Mouse (Mus musculus) spleen, adult 2 months (tissue): ENCODE results near the gene Gsto1. TPM values are rescaled to one million over a fixed set of nuclear protein-coding genes. Genes with fewer than 3 reads are reported as not detected.

ENCODE experiments used
- DNase-seq, 2 experiments: peaks; one replicate each; pipeline versions ENCODE4 v3.0.0 to v3.0.0-alpha.2; 2012 to 2021; ENCODE audit warnings: low spot score in 2 of 2, low read depth in 1 of 2
- H3K27ac ChIP-seq: fragments of 200-500 bp; 2 replicates; pipeline ENCODE4 v1.5.1; 2012; ENCODE audit warnings: low read length, inconsistent platforms; ENCODE audit not compliant: insufficient read depth
- H3K27me3 ChIP-seq: fragments of 200-500 bp; 2 replicates; pipeline ENCODE4 v1.6.1; 2012; ENCODE audit warnings: mild to moderate bottlenecking, moderate library complexity, low read length, inconsistent platforms; ENCODE audit not compliant: control insufficient read depth, insufficient read depth
- H3K36me3 ChIP-seq: fragments of 200-500 bp; 2 replicates; pipeline ENCODE4 v1.6.1; 2012; ENCODE audit warnings: mild to moderate bottlenecking, low read length, inconsistent platforms; ENCODE audit not compliant: control insufficient read depth, insufficient read depth
- H3K4me1 ChIP-seq: fragments of 200-500 bp; 2 replicates; pipeline ENCODE4 v1.6.1; 2011; ENCODE audit warnings: inconsistent platforms; ENCODE audit not compliant: control insufficient read depth, insufficient read depth, insufficient read length
- H3K4me3 ChIP-seq: fragments of 200-500 bp; 2 replicates; pipeline ENCODE4 v1.5.1; 2011; ENCODE audit warnings: mild to moderate bottlenecking, inconsistent platforms; ENCODE audit not compliant: insufficient read depth, insufficient read length; ENCODE audit errors: extremely low read depth
- CTCF ChIP-seq: fragments of 200-500 bp; IDR thresholded peaks from 2 replicates; pipeline ENCODE4 v1.5.1; 2011; ENCODE audit warnings: mild to moderate bottlenecking, inconsistent platforms; ENCODE audit not compliant: insufficient read depth, insufficient read length, insufficient replicate concordance; ENCODE audit errors: extremely low read depth
- POLR2A ChIP-seq: fragments of 200-500 bp; IDR thresholded peaks from 2 replicates; pipeline ENCODE4 v1.6.1; 2011; ENCODE audit warnings: low read depth, low read length, inconsistent platforms
- WGBS: fragments of 180-500 bp; shearing (Covaris S2); methylation state at CpG from one replicate; pipeline ENCODE4 v1.1.7; 2018; 5-methylcytosine and 5-hydroxymethylcytosine counted together
- polyA plus RNA-seq: library from polyadenylated mRNA; depleted of rRNA; stranded (reverse); fragments of >200 nt; gene quantifications from 2 replicates; pipeline ENCODE4 v1.2.3, GENCODE M21; 2012

Gsto1 gene
- polyA plus RNA-seq, 1 experiment = 24.5 TPM

DNA sequence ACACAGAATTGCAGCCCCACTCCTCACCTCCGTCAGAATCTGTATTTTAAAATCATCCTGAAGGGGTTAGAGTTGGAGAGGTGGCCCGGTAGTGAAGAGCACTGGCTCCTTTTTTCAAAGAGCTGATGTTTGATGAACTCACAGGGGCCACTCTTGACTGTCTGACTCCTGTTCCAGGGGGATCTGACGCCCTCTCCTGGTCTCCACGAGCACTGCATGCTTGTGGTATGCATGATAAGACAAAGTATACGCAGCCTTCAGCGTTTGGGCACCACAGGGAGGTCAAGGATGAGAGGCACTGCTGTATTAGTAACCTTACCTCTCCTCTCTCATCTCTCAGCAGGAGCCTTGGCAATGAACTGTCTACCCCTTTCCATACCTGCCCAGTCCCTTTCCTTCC is 45.2 kb downstream of the Gsto1 start:
- TF ChIP-seq POLR2A (no peak), CTCF (peak; percentile 44; the same call in 1 of the 2 replicates)
- H3K27ac ChIP-seq = no peak overlapping the region
- H3K4me1 ChIP-seq = peaks cover 16% of the 10 kb centered on the region
- H3K4me3 ChIP-seq = no peak overlapping the region
- H3K27me3 ChIP-seq = no peaks in the 10 kb centered on the region
- DNase-seq = no peak
- 78% methylated on average over 6 of the region's 6 CpGs for WGBS
- H3K36me3 ChIP-seq = peaks cover 30% of the 10 kb centered on the region

DNA sequence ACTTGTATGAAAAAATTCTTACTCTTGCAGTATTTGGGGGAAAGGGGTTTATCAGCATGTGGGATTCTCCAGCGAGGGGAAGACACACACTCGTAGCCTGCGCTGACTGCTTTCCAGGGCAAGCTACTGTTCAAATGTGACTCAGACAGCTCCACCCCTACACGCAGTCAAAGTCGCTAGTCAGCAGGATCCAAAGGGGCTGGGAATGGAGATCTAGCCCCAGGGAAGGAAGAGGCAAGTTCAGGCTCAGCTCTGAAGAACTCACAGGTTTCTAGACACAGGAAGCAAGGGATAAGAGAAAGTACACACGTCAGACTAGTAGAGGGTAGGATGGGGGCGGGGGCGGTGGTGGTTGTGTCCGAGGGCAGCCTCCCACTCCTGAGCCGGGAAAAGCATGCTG is 45.8 kb downstream of the Gsto1 start:
- no peak for TF ChIP-seq CTCF
- no peak for TF ChIP-seq POLR2A
- no peak overlapping the region for H3K27ac ChIP-seq
- peaks cover 26% of the 10 kb centered on the region for H3K36me3 ChIP-seq
- no peak overlapping the region for H3K4me3 ChIP-seq
- no peak for DNase-seq
- 84% methylated on average over 10 of the region's 10 CpGs for WGBS
- H3K27me3 ChIP-seq = no peaks in the 10 kb centered on the region
- H3K4me1 ChIP-seq = peaks cover 21% of the 10 kb centered on the region

DNA sequence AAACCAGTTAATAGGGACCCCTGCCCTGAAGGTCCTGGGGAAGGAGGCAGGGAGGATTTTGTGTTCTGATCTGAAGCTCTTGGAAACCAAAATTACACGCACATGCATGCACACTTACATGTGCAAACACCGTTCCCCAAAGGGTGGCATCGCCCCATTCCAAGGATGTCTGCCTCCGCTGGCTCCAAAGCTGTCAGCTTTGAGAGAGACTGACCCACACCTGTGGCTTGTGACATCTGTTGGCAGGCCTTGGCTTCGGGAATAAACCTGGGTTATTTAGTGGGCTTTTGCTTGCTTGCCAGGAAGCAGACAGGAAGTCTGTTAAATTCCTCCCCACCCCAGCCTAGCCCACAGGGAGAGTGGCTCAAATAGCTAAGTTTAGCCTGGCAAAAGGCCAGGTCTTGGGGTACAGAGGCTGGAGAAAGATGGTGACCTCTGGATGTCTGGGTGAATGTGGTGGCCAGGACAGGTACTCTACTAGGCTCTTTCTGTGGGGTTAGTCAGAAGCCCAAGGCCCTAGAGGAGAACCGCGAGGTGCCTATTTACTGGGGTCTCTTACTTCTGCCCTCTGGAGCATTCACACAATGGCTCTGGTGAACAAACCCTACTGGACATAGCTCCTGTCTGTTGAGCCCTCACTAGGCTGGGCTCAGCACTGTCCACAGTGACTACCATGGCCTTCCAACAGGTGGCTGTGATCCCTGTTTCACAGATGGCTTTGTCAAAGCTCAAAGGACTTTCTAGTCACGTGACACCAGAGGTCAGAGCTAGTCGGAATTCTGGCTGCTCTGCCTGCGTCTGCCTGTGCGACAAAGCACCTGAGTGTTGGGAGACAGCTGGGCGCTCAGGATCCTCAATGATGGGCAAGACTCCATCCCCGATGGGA is 47.8 kb downstream of the Gsto1 start:
- DNase-seq = no peak
- Histone ChIP-seq H3K36me3 (peaks cover 6% of the 10 kb centered on the region), H3K27ac (no peak overlapping the region), H3K27me3 (no peaks in the 10 kb centered on the region), H3K4me3 (no peak overlapping the region), H3K4me1 (peaks cover 25% of the 10 kb centered on the region)
- TF ChIP-seq POLR2A = no peak
- no peak for TF ChIP-seq CTCF
- 67% methylated on average over 13 of the region's 13 CpGs for WGBS

DNA sequence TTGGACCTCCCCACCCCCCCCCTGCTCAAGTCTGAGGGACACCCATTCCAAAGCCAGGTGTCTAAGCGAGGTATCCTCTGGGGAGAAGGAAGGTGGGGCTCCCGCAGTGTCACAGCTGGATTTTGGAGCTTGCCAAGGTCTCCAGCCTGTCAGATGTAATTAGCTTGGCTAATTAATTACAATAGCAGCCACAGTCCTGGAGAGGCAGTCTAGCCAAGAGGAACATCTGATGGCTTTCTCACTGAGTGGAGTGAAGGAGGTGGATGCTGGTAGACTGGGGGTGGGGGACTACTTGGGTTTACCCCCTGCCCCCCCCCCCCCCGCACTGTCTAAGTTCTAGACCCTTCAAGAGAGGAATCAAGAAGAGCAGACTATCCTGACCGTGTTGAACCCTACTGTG is 48.9 kb downstream of the Gsto1 start:
- no peak for TF ChIP-seq CTCF
- TF ChIP-seq POLR2A = no peak
- H3K4me3 ChIP-seq = no peak overlapping the region
- no peak for DNase-seq
- no peaks in the 10 kb centered on the region for H3K27me3 ChIP-seq
- no peak overlapping the region for H3K27ac ChIP-seq
- H3K4me1 ChIP-seq = peaks cover 29% of the 10 kb centered on the region
- H3K36me3 ChIP-seq = peaks cover 2% of the 10 kb centered on the region; the same call in 1 of the 2 replicates
- WGBS = 92% methylated on average over 4 of the region's 4 CpGs

DNA sequence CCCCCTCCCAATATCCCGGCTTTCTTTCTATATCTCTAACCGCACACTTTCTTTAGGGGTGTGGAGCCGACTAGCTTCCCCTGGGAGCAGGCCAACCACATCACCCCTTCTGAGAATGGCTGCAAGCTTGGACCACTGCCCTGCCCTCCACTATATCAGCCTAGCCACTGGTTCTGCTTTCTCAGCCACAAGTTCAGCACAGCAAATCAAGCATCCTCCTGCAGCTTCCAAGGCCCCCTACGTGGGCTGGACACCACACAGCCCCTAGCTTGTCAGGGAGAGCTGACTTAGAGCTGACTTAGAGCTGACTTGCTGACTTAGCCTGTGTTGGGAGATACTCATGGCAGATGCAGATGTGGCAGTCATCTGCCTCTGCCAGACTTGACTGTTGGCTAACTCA is 50.3 kb downstream of the Gsto1 start:
- TF ChIP-seq CTCF = no peak
- TF ChIP-seq POLR2A = no peak
- no peak for DNase-seq
- 43% methylated on average over 4 of the region's 4 CpGs for WGBS
- Histone ChIP-seq H3K27me3 (no peaks in the 10 kb centered on the region), H3K4me3 (no peak overlapping the region), H3K27ac (peak overlapping the region; percentile 10; the same call in 1 of the 2 replicates), H3K36me3 (peaks cover 2% of the 10 kb centered on the region; the same call in 1 of the 2 replicates), H3K4me1 (peaks cover 37% of the 10 kb centered on the region)

DNA sequence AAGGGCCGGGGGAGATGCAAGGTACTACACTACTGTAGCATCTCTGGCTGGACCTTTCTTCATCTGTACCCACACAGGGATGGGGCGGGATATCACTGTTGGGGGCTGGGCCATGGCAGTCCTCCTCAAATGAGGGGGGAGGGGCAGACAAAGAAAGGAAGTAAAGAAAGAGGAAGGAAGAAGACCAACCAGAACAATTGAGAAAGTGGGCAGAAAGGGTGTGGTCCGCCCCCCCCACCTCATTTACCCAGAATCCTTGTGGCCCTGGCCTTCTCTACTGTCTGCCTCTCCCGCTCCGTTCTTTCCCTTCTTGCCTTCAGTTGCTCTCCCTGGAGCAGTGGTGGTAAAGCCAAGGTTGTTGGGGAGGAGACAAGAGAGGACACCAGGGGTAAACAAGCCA is 50.8 kb downstream of the Gsto1 start:
- Histone ChIP-seq H3K36me3 (no peaks in the 10 kb centered on the region), H3K27ac (peak overlapping the region; percentile 54; the same call in 1 of the 2 replicates), H3K4me3 (no peak overlapping the region), H3K4me1 (peaks cover 40% of the 10 kb centered on the region), H3K27me3 (no peaks in the 10 kb centered on the region)
- TF ChIP-seq POLR2A (no peak), CTCF (no peak)
- WGBS = 50% methylated on average over 5 of the region's 5 CpGs
- DNase-seq = peak in 1 of 2 experiments; percentile 43

DNA sequence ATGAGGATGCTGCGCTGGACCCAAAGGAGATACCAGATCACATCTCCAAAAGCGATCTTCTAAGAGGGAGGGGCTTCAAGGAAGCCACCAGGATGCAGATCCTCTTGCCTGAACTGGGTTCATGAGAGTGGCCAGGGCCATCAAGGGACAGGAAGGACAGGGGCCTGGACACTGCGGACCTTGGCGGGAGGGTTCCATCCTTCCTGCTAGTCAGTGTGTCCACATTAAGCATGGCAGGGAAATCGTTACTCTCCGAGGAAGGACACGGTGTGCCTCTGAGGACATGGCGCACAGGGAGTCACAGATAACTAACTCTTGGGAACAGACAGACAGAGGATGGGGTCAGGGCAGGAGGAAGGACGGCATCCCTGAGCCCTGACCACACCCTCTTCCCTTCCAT is 52.8 kb downstream of the Gsto1 start:
- H3K4me3 ChIP-seq = no peak overlapping the region
- WGBS = 92% methylated on average over 9 of the region's 9 CpGs
- H3K27ac ChIP-seq = no peak overlapping the region
- no peaks in the 10 kb centered on the region for H3K36me3 ChIP-seq
- no peak for DNase-seq
- TF ChIP-seq POLR2A (no peak), CTCF (no peak)
- no peaks in the 10 kb centered on the region for H3K27me3 ChIP-seq
- peaks cover 40% of the 10 kb centered on the region for H3K4me1 ChIP-seq
